Mouse (Mus musculus): ENCODE measurements around the gene Dmap1.

DNA sequence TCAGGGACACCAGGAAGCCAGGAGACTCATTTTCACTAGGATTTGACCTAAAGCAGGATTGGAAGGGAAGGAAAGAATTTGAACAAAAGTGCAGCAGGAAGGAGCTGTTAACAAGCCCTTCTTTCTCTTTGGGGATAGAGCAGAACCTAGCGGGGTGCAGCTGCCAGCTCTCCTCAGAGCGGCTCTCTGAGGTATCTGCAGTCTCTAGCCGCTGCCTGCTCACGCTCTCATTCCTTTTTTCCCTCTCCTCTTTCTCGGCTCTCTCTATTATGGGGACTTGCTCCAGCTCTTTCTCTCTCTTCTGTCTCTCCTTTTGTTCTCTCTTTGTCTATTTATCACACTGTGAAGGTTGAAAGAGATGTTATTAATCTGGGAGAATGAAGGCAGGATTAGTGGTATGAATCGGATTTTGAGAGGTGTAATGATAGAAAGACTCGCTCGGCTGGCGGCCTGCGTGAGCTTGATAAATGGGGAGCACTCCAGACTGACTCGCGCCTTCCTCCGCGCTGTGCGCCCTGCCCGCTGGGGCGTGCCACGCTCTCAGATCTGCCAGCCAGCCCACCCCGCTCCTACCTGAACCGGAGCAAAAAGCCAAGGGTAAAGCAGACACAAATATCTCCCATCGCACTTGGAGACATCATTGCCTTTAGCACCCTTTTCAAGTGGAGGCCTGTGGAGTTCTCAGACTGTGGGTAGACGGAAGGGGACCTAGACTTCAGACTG is 45.0 kb downstream of the Dmap1 start:
- TF ChIP-seq EP300 (optimal IDR thresholded peaks at IDR 0.05) (no peak), CTCF (IDR thresholded peaks at IDR 0.05; ENCODE audit: low read depth) (no peak)
